Mouse (Mus musculus): Measurements from ENCODE around the gene Cacna1a.

GRCm38 (mm10) chr8:84567541-84567940 is 179.3 kb downstream of the Cacna1a start:
- no peak for TF ChIP-seq GATA1 (IDR thresholded peaks at IDR 0.05; ENCODE audit: borderline replicate concordance, low read length)
- TF ChIP-seq FLI1 (IDR thresholded peaks at IDR 0.05; ENCODE audit: low read length): no peak
